Comparison of ENCODE assay signal across 17 mouse cellular contexts in the genomic region with DNA sequence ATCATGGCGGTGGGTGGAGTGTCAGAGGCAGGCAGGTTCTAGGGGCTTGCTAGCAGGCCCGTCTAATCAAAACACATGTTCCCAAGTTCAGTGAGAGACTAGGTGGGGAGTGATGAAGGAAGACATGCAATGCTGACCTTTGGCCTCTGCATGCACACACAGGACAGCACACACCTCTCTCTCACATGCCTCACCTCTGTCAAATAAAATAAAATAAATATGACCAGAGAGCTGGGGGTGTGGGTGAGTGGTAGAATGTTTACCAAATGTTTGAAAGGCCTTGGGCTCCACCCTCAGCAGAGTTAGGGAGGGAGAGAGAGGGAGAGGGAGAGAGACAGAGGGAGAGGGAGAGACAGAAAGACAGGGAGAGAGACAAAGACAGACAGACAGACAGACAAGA. TPM values are rescaled to one million over a fixed set of nuclear protein-coding genes. Genes with fewer than 3 reads are reported as not detected.
"Had no signal": no experiment of that assay in that cellular context is flagged by ENCODE, and none has a peak within 500 bp of the region (broad histone marks: within the 10 kb centered on the region; RNA-seq: fewer than 3 reads in every experiment).

No protein-coding gene starts in this region.

- ATAC-seq: hindbrain, postnatal 0 days had no signal

- H3K4me1 ChIP-seq: limb, embryonic 13.5 days; midbrain, embryonic 10.5 days; neural tube, embryonic 12.5 days had no signal

- H3K27ac ChIP-seq: hindbrain, postnatal 0 days; kidney, postnatal 0 days; layer of hippocampus, adult 2 months; limb, embryonic 13.5 days; midbrain, embryonic 10.5 days; neural tube, embryonic 12.5 days had no signal

- H3K4me2 ChIP-seq: limb, embryonic 13.5 days; liver, embryonic 11.5 days; neural tube, embryonic 12.5 days had no signal

- DNase-seq: kidney, adult 11 months; kidney, adult 9 months; kidney, postnatal 36 days; left cerebral cortex, postnatal 4 days; lung, adult 18-20 months; lung, postnatal 10 days; lung, postnatal 4 days; midbrain, embryonic 14.5 days; thymus, adult 18-20 months had no signal

- H3K9me3 ChIP-seq: limb, embryonic 13.5 days; midbrain, embryonic 10.5 days; neural tube, embryonic 12.5 days had no signal

- H3K4me3 ChIP-seq: layer of hippocampus, adult 2 months; limb, embryonic 13.5 days; midbrain, embryonic 10.5 days; myocyte; neural tube, embryonic 12.5 days had no signal

- H3K27me3 ChIP-seq: limb, embryonic 13.5 days; neural tube, embryonic 12.5 days had no signal

- H3K36me3 ChIP-seq: limb, embryonic 13.5 days; midbrain, embryonic 10.5 days; neural tube, embryonic 12.5 days had no signal

- H3K9ac ChIP-seq: limb, embryonic 13.5 days; neural tube, embryonic 12.5 days had no signal

RNA-seq across cellular contexts. Expression of a gene that starts 9.9 kb away (rescaled TPM):
- polyA plus RNA-seq: hindbrain, postnatal 0 days; kidney, postnatal 0 days; limb, embryonic 13.5 days; liver, embryonic 11.5 days; midbrain, embryonic 10.5 days; midbrain, embryonic 14.5 days; myocyte; neural tube, embryonic 12.5 days had no signal

RNA-seq across cellular contexts. Expression of a gene that starts 14.3 kb away (rescaled TPM):
- polyA plus RNA-seq: kidney, postnatal 0 days; limb, embryonic 13.5 days; liver, embryonic 11.5 days; midbrain, embryonic 10.5 days; midbrain, embryonic 14.5 days; neural tube, embryonic 12.5 days had no signal

RNA-seq across cellular contexts. Expression of a gene that starts 22.1 kb away (rescaled TPM):
- polyA plus RNA-seq: hindbrain, postnatal 0 days; limb, embryonic 13.5 days; liver, embryonic 11.5 days; myocyte; neural tube, embryonic 12.5 days had no signal

RNA-seq across cellular contexts. Expression of a gene that starts 22.8 kb away (rescaled TPM):
- polyA plus RNA-seq: hindbrain, postnatal 0 days; kidney, postnatal 0 days; limb, embryonic 13.5 days; liver, embryonic 11.5 days; midbrain, embryonic 10.5 days; midbrain, embryonic 14.5 days; myocyte; neural tube, embryonic 12.5 days had no signal
